Mouse (Mus musculus): ENCODE measurements around the gene Epyc. TPM values are rescaled to one million over a fixed set of nuclear protein-coding genes. Genes with fewer than 3 reads are reported as not detected.

Epyc gene
- polyA plus RNA-seq (2012; fragmentation: generic; extraction: Trizol), result 1 to 10 TPM in 1 of 2 experiments, not detected in 1; 1.2 TPM

GRCm38 (mm10) chr10:97643768-97644167, at the start of gene Epyc:
Epyc (plus strand) TSS chr10:97644068.

GRCm38 (mm10) chr10:97606579-97606978, 37.3 kb upstream of the Epyc start, which contains the start of gene Kera:
Kera (plus strand) TSS chr10:97606879.

GRCm38 (mm10) chr10:97692913-97693312, 49.0 kb downstream of the Epyc start, which contains the start of gene Ccer1:
Ccer1 (plus strand) TSS chr10:97693059.

GRCm38 (mm10) chr10:97726655-97727054, 82.8 kb downstream of the Epyc start, which contains the start of gene C030005K15Rik:
C030005K15Rik (minus strand) TSS chr10:97726755.

Other genes with a start within 250 kb of the Epyc start
- gene Dcn, start 164.5 kb upstream of the Epyc start, polyA plus RNA-seq (2012; fragmentation: generic; extraction: Trizol), result 100 to 1,000 TPM in 1 of 2 experiments, under 1 TPM in 1; 0.71 to 165 TPM
- gene Lum, start 78.9 kb upstream of the Epyc start, polyA plus RNA-seq (2012; fragmentation: generic; extraction: Trizol), result 10 to 100 TPM in 1 of 2 experiments, not detected in 1; 10.2 TPM
- gene Kera, start 37.2 kb upstream of the Epyc start, polyA plus RNA-seq (2012; fragmentation: generic; extraction: Trizol), result 1 to 10 TPM in 1 of 2 experiments, not detected in 1; 1.9 TPM
- not detected for gene Ccer1, start 49.0 kb downstream of the Epyc start, polyA plus RNA-seq (2012; fragmentation: generic; extraction: Trizol)
- gene C030005K15Rik, start 82.7 kb downstream of the Epyc start, polyA plus RNA-seq (2012; fragmentation: generic; extraction: Trizol), result not detected

Measured in C3H10T1/2 (cell line).